Mouse (Mus musculus): ENCODE data around the gene Kap. TPM values are rescaled to one million over a fixed set of nuclear protein-coding genes. Genes with fewer than 3 reads are reported as not detected.
A peak's percentile ranks its signal among the peaks of the same experiment; 100 is the strongest.

Gene Kap
- not detected in 2 replicates for total RNA-seq (2014; rRNA removed)
- polyA plus RNA-seq (2015; fragmentation: Nextera tagmentation; extraction: Ambion mirVana): not detected in 2 replicates

DNA sequence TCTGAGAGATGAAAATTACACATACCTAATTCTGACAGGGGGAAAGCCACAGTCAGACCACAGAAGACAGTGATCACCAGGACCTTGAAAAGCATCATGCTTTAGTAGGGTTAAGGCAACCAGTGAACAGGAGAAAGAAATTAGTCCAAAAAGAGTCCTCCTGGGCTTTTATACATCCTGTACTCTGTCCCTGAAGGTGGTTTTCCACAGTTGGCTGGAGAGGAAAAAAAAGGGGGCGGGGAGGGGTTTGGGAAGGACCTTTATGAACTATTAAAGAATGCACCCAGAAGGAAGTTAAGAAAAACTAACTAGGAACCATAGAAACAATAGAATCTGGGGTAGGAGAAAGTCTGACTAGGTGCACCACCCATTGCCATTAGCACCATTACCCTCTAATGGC lies at the start of gene Kap:
Kap (minus strand) TSS at position 237 of the 400 bp plus-strand sequence.
- DNase-seq (ENCODE audit: low spot score) (no peak), ATAC-seq (no peak)
- 94% methylated on average over 1 of the region's 1 CpGs for WGBS
- no peak within 1 kb of the TSS for H3K9ac ChIP-seq (replicated peaks; ENCODE audit: low read length)
- TF ChIP-seq CTCF (IDR thresholded peaks at IDR 0.05; ENCODE audit: low read depth): no peak
- no peaks in the 10 kb centered on the region for H3K36me3 ChIP-seq (ENCODE audit: insufficient read depth, low read length)
- H3K4me1 ChIP-seq (ENCODE audit: insufficient read depth, low read length): no peaks in the 10 kb centered on the region
- H3K27me3 ChIP-seq (ENCODE audit: insufficient read depth, low read length): no peaks in the 10 kb centered on the region
- H3K4me2 ChIP-seq (ENCODE audit: low read depth, low read length): no peak within 1 kb of the TSS
- no peaks in the 10 kb centered on the region for H3K9me3 ChIP-seq (ENCODE audit: low read length)
- no peak within 1 kb of the TSS for H3K4me3 ChIP-seq (ENCODE audit: low read length)
- no peak within 1 kb of the TSS for H3K27ac ChIP-seq

DNA sequence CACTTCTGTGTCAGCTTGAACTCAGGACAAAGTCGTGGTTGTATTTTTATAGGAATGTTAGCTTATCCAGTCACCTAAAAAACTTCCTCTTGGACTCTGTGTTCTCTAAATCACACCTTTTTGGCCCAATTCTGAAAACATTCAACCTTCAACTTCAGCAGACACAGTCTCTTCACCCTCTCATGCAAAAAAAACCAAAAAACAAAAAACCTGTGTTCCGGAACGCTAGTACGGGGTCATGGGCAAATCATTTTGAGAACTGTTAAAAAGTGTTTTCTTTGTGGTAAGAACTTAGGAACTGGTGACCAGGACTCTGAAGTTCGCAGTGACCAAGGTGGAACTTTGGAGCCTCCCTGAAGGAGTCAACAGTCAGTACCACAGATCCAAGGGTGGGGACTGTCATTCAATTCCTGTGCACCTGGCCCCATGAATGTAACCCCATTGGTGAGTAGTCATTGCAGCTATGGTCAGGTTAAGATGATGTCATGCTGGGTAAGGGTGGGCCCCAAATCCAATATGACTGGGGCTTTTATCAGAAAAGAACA lies 32.4 kb upstream of the Kap start:
- DNase-seq (ENCODE audit: low spot score): no peak

GRCm38 (mm10) chr6:133883446-133883985 lies 30.0 kb upstream of the Kap start:
- no peak overlapping the region for H3K9ac ChIP-seq (replicated peaks; ENCODE audit: low read length)
- H3K27me3 ChIP-seq (ENCODE audit: insufficient read depth, low read length): no peaks in the 10 kb centered on the region
- H3K4me1 ChIP-seq (ENCODE audit: insufficient read depth, low read length): no peaks in the 10 kb centered on the region
- H3K9me3 ChIP-seq (ENCODE audit: low read length): 0 out of 2 replicates have a peak, but pooled peaks cover 3% of the 10 kb centered on the region
- ATAC-seq: no peak
- H3K36me3 ChIP-seq (ENCODE audit: insufficient read depth, low read length): no peaks in the 10 kb centered on the region
- no peak overlapping the region for H3K4me3 ChIP-seq (ENCODE audit: low read length)
- TF ChIP-seq CTCF (IDR thresholded peaks at IDR 0.05; ENCODE audit: low read depth): no peak
- H3K27ac ChIP-seq: no peak overlapping the region
- DNase-seq (ENCODE audit: low spot score): no peak
- no peak overlapping the region for H3K4me2 ChIP-seq (ENCODE audit: low read depth, low read length)
- 75% methylated on average over 5 of the region's 5 CpGs for WGBS

More for the DNA sequence above, 32.4 kb upstream of the Kap start:
- 0 out of 2 replicates have a peak, but pooled peaks cover 2% of the 10 kb centered on the region for H3K9me3 ChIP-seq (ENCODE audit: low read length)
- WGBS: 90% methylated on average over 5 of the region's 5 CpGs
- H3K4me1 ChIP-seq (ENCODE audit: insufficient read depth, low read length): no peaks in the 10 kb centered on the region
- TF ChIP-seq CTCF (IDR thresholded peaks at IDR 0.05; ENCODE audit: low read depth): no peak
- H3K4me3 ChIP-seq (ENCODE audit: low read length): no peak overlapping the region
- no peak for ATAC-seq
- no peak overlapping the region for H3K27ac ChIP-seq
- no peak overlapping the region for H3K9ac ChIP-seq (replicated peaks; ENCODE audit: low read length)
- H3K27me3 ChIP-seq (ENCODE audit: insufficient read depth, low read length): no peaks in the 10 kb centered on the region
- no peak overlapping the region for H3K4me2 ChIP-seq (ENCODE audit: low read depth, low read length)
- no peaks in the 10 kb centered on the region for H3K36me3 ChIP-seq (ENCODE audit: insufficient read depth, low read length)

DNA sequence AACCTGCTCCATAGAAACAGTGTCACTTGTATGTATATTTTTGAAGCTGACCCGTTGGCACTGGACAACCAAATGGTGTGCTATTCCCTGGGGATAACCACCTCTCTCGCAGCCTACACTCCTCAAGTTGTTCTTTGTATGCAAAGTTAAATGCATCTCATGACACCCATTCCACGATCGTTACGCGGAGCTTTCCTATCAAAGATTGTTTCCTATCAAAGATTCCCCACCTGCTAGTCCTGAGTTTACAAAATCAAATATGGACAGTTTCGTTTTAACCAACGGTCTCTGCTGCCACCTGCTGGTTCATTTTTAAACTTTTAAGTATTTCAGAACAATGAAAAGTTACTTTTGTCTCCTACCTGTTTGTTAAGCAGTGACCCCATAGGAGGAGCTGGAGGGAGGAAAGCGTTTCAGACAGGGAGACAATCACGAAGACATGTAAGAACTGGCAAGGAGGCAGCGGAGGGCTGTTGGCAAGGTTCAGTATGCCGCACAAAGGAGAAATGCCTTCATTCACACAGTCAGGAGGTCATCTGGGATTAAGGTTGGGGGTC lies 22.4 kb upstream of the Kap start:
- H3K4me3 ChIP-seq (ENCODE audit: low read length): no peak overlapping the region
- DNase-seq (ENCODE audit: low spot score): peak; percentile 86
- H3K36me3 ChIP-seq (ENCODE audit: insufficient read depth, low read length): no peaks in the 10 kb centered on the region
- ATAC-seq: peak; percentile 62
- 0 out of 2 replicates have a peak overlapping the region, but pooled peaks have one; percentile 3 for H3K4me2 ChIP-seq (ENCODE audit: low read depth, low read length)
- no peaks in the 10 kb centered on the region for H3K27me3 ChIP-seq (ENCODE audit: insufficient read depth, low read length)
- H3K9me3 ChIP-seq (ENCODE audit: low read length): 0 out of 2 replicates have a peak, but pooled peaks cover under 1% of the 10 kb centered on the region
- no peak overlapping the region for H3K27ac ChIP-seq
- H3K9ac ChIP-seq (replicated peaks; ENCODE audit: low read length): no peak overlapping the region
- TF ChIP-seq CTCF (IDR thresholded peaks at IDR 0.05; ENCODE audit: low read depth): peak; percentile 71
- no peaks in the 10 kb centered on the region for H3K4me1 ChIP-seq (ENCODE audit: insufficient read depth, low read length)
- WGBS: 24% methylated on average over 12 of the region's 12 CpGs

- Histone ChIP-seq H3K9ac (replicated peaks; ENCODE audit: low read length) (no peak overlapping the region), H3K27ac (no peak overlapping the region), H3K9me3 (ENCODE audit: low read length) (no peaks in the 10 kb centered on the region), H3K27me3 (ENCODE audit: insufficient read depth, low read length) (no peaks in the 10 kb centered on the region), H3K4me3 (ENCODE audit: low read length) (no peak overlapping the region), H3K4me1 (ENCODE audit: insufficient read depth, low read length) (no peaks in the 10 kb centered on the region), H3K4me2 (ENCODE audit: low read depth, low read length) (no peak overlapping the region), H3K36me3 (ENCODE audit: insufficient read depth, low read length) (no peaks in the 10 kb centered on the region)
- no peak for DNase-seq (ENCODE audit: low spot score)
- 83% methylated on average over 2 of the region's 2 CpGs for WGBS
- ATAC-seq: no peak
- TF ChIP-seq CTCF (IDR thresholded peaks at IDR 0.05; ENCODE audit: low read depth): no peak
These were observed 19.1 kb upstream of the Kap start for GRCm38 (mm10) chr6:133872667-133873066.

- 55% methylated on average over 1 of the region's 1 CpGs for WGBS
- H3K27ac ChIP-seq: no peak overlapping the region
- H3K4me1 ChIP-seq (ENCODE audit: insufficient read depth, low read length): no peaks in the 10 kb centered on the region
- no peaks in the 10 kb centered on the region for H3K36me3 ChIP-seq (ENCODE audit: insufficient read depth, low read length)
- ATAC-seq (no peak), DNase-seq (ENCODE audit: low spot score) (no peak)
- no peak overlapping the region for H3K9ac ChIP-seq (replicated peaks; ENCODE audit: low read length)
- H3K27me3 ChIP-seq (ENCODE audit: insufficient read depth, low read length): no peaks in the 10 kb centered on the region
- no peak for TF ChIP-seq CTCF (IDR thresholded peaks at IDR 0.05; ENCODE audit: low read depth)
- no peak overlapping the region for H3K4me2 ChIP-seq (ENCODE audit: low read depth, low read length)
- H3K9me3 ChIP-seq (ENCODE audit: low read length): no peaks in the 10 kb centered on the region
- no peak overlapping the region for H3K4me3 ChIP-seq (ENCODE audit: low read length)
These were observed 17.6 kb upstream of the Kap start for GRCm38 (mm10) chr6:133871131-133871530.

- Histone ChIP-seq H3K4me2 (ENCODE audit: low read depth, low read length) (no peak overlapping the region), H3K36me3 (ENCODE audit: insufficient read depth, low read length) (no peaks in the 10 kb centered on the region), H3K27me3 (ENCODE audit: insufficient read depth, low read length) (no peaks in the 10 kb centered on the region), H3K4me1 (ENCODE audit: insufficient read depth, low read length) (no peaks in the 10 kb centered on the region), H3K4me3 (ENCODE audit: low read length) (no peak overlapping the region), H3K9ac (replicated peaks; ENCODE audit: low read length) (no peak overlapping the region), H3K9me3 (ENCODE audit: low read length) (no peaks in the 10 kb centered on the region), H3K27ac (no peak overlapping the region)
- ATAC-seq: no peak
- no peak for DNase-seq (ENCODE audit: low spot score)
- TF ChIP-seq CTCF (IDR thresholded peaks at IDR 0.05; ENCODE audit: low read depth): no peak
- 79% methylated on average over 1 of the region's 1 CpGs for WGBS
These were observed 14.8 kb upstream of the Kap start for GRCm38 (mm10) chr6:133868381-133868780.

Data from hindbrain, postnatal 0 days (tissue).